Mouse (Mus musculus): Measurements from ENCODE around the gene Ube2j1. TPM values are rescaled to one million over a fixed set of nuclear protein-coding genes. Genes with fewer than 3 reads are reported as not detected.
A peak's percentile ranks its signal among the peaks of the same experiment; 100 is the strongest.

Gene Ube2j1
- total RNA-seq, 1 experiment from 2014 or later, result 74.0 TPM

DNA sequence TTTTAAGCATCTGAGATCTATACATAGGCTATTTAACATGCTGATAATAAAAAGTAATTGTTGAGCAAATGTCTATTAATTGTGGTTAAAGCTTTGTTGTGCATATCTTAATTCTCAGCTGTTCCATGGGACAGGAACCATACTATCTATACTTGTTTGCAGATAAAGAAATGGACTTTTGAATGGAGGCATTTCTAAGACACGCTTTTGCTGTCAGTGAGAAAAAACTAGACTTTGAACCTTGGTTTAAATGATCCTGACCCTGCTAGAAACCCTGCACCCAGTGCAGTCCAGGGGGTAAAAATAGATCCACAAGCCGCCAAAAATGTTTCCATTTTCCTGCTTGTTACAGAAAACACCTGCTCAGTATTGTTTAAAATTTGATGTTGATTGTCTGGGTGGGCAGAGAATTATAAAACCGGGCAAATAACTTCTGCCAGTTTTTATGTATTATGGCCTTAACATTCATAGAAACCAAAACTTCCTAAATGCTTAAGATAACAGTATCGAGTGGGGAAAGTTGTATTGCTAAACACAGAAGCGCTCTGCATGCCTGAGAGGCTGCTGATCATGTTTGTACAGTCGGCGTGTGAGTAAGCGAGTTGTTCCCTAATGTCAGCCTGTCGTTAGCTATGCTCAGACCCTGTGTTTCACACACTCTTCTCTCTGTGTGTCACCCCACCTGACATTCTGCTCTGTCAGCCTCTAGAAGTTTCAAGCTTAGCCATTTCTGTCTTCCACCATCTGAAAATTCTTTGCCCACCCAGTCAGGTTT is 23.6 kb upstream of the Ube2j1 start:
- no peak for ATAC-seq (replicated peaks; ENCODE audit: insufficient number of reproducible peaks, low FRiP score, low TSS enrichment, poor library complexity, severe bottlenecking)

DNA sequence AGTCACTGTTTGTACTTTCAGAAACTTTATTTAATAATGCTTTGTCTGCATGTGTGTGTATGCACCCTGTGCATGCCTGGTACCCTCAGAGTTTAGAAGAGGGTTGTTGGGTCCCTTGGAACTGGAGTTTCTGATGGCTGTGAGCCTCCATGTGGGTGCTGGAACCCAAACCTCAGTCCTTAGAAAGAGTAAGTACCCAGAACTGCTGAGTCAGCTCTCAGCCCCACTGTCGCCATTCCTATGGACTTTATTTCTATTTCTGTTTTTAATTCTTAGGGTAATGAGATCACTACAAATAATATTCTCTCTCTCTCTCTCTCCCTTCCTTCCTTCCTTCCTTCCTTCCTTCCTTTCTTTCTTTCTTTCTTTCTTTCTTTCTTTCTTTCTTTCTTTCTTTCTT is 21.1 kb upstream of the Ube2j1 start:
- no peak for ATAC-seq (replicated peaks; ENCODE audit: insufficient number of reproducible peaks, low FRiP score, low TSS enrichment, poor library complexity, severe bottlenecking)

DNA sequence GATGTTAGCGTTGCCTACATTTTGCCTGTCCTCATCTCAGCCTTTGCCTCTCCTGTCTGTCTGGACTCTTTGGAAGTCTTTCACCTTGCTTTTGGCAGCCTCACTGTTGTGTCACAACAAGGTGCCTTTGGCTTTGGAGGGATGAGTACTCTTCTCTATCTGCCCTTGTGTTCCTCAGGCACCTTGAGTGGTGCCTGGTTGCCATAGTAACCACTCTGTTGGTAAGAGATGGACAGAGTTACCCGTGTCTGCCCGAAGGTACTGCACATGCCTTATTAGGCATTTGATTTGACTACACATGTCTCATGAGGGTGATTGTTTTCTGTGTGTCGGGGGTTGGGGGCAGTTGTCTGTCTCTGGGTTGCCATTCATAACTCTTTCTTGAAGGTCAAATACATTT is 18.7 kb upstream of the Ube2j1 start:
- ATAC-seq (replicated peaks; ENCODE audit: insufficient number of reproducible peaks, low FRiP score, low TSS enrichment, poor library complexity, severe bottlenecking), result no peak

DNA sequence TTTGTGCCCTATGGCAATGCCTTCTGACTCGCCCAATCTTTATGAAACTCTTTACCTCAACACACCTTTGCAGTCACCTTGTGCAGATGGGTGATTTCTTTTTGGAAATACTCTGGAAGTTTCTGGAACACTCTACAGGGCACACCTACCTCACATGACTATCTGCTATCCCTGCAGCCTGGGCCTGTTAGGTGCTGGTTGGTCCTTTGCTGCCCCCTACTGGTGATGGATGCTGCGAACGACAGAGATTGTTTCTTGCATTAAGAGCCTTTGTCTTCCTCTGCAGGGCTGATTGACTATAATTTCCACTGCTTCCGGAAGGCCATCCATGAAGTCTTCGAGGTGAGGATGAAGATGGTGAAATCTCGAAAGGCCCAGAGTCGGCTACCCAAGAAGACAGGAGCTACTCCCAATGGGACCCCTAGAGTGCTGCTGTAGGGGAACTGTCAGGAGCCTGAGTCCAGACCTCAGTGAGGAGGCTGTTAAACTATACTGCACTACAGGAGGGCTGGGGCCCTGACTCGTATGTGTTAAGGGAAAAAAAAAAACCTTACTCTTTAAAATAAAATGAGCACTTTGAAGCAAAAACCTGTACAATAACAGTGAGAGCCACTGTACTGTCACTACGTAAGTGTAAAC is 12.7 kb upstream of the Ube2j1 start:
- peak; percentile 87 for ATAC-seq (replicated peaks; ENCODE audit: insufficient number of reproducible peaks, low FRiP score, low TSS enrichment, poor library complexity, severe bottlenecking)

DNA sequence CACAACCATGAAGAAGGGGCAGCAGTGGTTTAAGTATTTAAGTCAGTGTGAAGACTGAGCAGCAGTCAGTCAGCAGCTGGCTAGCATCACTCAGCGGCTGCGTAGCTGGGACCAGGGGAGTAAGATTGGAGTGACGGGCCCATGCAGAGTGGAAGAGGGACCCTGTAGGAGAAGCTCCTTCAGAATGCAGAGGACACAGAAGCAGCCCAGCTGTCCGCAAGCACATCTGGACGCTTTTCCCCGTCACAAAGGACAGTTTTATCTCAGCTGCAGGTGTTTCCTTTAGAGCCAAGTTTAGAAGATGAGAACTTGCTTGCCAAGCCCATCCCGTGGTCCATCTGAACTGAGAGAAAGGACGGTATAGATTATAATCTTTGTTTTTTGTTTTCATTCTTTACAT is 6.8 kb upstream of the Ube2j1 start:
- ATAC-seq (replicated peaks; ENCODE audit: insufficient number of reproducible peaks, low FRiP score, low TSS enrichment, poor library complexity, severe bottlenecking), result no peak

DNA sequence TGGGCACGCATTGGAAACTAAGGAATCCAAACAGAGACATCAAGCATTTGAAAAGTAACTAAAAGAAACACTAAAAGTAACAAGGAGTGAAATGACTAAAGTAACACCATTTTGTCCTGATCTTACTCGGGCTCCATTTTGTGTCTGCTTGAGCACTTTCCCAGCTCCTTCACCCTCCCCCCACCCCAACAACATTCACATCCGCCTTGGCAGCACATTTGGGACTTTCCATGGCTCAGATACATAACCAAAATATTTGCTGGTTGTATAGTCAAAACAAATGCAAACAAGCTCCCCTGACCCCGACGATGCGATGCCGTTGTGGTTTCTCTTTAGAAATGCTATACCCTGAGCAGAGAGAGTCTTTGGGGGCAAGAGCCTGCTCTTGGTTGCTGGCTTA is 2.1 kb upstream of the Ube2j1 start:
- no peak for ATAC-seq (replicated peaks; ENCODE audit: insufficient number of reproducible peaks, low FRiP score, low TSS enrichment, poor library complexity, severe bottlenecking)

DNA sequence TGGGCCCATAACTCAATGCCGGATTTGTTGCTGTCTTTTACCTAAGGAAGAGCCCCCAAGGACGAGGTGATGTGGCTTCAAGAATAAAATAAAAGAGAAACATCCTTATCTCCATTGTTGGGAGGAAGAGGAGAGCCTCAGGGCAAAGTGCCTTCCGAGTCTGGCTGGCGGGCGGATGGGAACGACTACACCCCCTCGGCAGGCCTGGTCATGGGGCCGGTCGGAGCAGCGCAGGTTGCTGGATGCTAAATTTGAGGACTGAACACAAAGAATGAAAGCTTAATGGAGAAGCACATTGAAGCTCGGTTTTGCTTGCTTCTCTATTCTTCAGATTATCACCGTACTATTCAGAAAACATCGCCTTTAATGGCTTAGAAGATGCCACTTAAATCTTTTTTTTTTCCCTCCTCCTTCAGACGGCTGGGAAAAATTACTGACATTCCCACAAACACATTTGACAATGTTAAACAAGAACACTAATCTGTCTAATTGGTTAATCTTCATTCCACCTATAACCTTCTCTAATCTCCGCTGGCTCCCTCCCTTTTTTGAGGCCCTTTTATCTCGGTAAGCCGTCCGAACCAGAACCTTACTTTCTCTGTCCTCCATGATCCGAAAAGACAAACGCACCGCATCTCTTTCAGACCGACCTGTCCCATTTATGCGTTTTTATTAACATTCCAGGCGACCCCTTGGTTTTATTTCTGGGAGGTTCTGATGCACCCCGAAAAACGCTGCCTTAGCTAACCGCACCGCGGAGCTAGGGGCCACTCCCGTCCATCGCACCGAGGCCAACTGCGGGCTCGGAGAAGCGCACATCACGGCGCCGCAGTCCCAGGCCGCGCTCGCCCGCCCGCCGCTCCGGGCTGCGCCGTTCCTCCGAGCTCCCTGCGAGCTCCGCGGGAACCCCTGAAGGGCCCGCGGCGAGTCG is 687 bp upstream of the Ube2j1 start:
- 0 out of 2 replicates have a peak, but pooled peaks have one; percentile 16 for ATAC-seq (replicated peaks; ENCODE audit: insufficient number of reproducible peaks, low FRiP score, low TSS enrichment, poor library complexity, severe bottlenecking)

DNA sequence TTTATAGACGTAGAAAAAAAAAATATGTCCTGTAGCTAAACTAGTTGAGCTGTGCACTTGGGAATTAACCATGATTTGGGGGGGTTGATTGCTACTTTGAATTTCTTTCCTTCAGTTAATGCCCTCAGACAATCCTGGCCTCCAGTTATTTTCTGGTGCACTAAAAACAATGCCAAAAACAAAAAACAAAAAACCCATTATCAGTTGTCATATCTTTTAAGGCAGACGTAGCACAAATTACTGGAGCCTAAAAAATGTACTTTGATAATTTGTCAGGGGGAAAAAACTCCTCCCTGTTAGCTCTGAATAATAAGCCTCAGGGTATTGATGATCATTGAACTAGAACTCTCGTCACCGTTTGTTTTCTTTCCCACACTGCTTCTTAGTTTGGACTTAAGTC is 829 bp downstream of the Ube2j1 start:
- no peak for ATAC-seq (replicated peaks; ENCODE audit: insufficient number of reproducible peaks, low FRiP score, low TSS enrichment, poor library complexity, severe bottlenecking)

DNA sequence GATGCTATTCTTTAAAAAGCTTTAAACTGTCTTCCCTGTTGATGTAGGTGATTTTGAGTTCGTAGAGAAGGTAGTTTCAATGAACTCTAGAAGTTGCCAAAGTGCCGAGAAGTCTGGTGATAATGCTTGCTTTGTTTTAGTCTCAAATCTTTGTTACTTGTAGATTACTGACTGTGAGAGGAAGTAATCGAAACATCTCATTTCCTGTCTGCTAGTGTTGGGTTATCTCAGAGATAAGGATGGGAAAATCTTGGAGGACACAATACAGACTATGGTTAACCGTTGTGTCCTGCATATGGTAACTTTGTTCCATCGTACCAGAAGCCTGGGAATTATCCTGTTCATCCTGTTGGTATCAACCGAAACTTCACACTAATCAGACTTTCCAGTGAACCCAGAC is 2.3 kb downstream of the Ube2j1 start:
- ATAC-seq (replicated peaks; ENCODE audit: insufficient number of reproducible peaks, low FRiP score, low TSS enrichment, poor library complexity, severe bottlenecking), result no peak

DNA sequence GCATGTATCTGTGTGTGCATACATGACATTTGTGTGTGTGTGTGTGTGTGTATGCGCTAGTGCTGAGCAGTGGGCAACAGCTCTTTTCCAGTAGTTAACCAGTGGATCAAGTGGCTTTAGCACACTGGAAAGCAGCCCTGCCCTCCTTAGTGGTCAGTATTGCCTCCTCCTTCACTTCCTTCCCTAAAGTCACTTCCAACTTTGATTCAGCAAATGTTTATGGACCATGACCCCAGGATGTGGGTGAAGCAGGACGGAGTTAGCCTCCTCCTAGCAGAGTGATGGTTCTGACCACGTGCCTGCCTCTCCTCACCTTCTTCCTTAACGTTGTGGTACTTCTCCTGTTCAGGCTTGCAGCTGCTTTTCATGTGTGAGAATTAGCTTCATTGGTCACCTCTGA is 8.6 kb downstream of the Ube2j1 start:
- no peak for ATAC-seq (replicated peaks; ENCODE audit: insufficient number of reproducible peaks, low FRiP score, low TSS enrichment, poor library complexity, severe bottlenecking)

DNA sequence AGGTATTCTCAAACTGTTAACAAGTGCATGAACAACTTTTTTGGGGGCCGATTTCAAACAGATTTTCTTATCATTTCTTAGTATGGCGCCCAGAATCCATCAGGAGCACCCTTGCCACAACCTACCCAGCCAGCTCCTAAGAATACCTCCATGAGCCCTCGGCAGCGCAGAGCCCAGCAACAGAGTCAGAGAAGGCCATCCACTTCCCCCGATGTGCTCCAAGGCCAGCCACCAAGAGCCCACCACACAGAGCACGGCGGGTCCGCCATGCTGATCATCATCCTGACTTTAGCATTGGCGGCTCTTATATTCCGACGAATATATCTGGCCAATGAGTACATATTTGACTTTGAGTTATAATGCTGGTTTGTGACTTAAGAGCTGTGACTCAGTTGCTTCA is 18.4 kb downstream of the Ube2j1 start:
- ATAC-seq (replicated peaks; ENCODE audit: insufficient number of reproducible peaks, low FRiP score, low TSS enrichment, poor library complexity, severe bottlenecking), result no peak

DNA sequence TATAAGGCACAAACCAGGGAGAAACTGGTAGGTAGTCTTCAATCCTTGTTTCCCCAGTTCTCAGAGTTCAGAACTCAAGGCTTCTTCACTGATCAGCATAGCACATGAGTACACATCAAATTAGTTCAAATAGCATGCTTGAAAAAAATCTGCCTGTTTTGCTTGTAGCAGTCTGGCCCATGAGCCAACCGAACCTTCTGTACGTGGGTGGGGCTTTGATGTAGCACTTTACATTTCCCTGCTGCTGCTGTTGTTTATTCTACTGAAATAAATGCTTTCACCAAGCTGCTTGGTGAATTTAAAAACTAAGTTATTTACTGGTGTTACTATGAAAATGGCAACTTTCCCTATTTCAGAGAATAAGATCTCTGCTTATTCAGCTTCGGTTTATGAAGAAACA is 20.8 kb downstream of the Ube2j1 start:
- ATAC-seq (replicated peaks; ENCODE audit: insufficient number of reproducible peaks, low FRiP score, low TSS enrichment, poor library complexity, severe bottlenecking), result no peak

DNA sequence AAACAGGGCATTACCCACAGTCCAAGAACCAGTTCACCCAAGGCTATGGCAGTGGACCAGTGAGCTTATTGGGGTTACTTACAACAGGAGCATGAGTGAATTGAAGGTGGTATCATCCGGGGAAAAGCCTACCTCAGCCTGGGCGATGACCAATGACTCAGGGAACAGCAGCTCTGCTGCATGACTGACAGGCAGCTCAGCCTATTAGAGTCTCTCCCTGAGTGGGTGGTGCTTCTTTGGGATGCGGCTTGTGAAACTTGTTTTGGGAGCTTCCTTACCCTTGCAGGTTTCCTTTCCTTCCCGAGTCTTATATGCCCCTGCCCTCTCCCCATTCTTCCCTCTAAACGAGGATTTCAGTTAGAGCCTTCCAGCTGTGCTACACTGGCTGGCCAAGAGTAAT is 21.4 kb downstream of the Ube2j1 start:
- no peak for ATAC-seq (replicated peaks; ENCODE audit: insufficient number of reproducible peaks, low FRiP score, low TSS enrichment, poor library complexity, severe bottlenecking)

DNA sequence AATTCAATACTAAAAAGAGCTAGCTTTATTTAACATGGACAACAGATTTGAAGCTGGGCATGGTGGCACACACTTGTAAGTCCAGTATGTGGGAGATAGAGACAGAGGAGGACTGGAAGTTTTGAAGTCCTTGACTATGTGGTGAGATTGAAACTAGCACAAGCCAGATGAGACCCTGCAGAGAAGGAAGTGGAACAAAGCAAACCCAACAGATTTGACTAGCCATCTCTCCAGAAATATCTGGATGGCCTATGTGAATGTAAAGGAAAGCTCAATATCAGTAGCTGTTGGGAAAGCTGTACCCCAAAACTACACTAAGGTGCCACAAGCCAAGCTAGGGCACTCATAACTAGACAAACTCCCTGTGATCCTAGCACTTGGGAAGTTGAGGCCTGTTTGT is 23.2 kb downstream of the Ube2j1 start:
- ATAC-seq (replicated peaks; ENCODE audit: insufficient number of reproducible peaks, low FRiP score, low TSS enrichment, poor library complexity, severe bottlenecking), result no peak

DNA sequence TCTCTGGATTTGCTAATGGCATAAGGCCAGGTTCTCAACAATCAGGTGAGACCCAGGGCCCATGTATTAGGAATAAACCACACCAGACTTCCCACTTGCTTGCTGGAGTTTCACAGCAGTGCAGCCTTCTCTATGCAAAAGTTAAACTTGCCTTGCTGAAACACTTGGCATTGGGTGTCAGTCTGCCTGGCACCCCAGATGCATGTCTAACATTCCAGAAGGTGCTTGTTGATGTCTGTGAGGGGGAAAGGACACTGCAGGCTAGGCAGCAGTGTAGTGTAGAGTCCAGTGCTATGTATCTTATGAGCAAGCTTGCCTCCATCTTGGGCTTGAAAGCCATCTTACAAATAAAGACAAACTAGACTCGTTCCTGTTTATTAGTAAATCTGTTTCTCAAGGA is 25.1 kb downstream of the Ube2j1 start:
- ATAC-seq (replicated peaks; ENCODE audit: insufficient number of reproducible peaks, low FRiP score, low TSS enrichment, poor library complexity, severe bottlenecking), result no peak

DNA sequence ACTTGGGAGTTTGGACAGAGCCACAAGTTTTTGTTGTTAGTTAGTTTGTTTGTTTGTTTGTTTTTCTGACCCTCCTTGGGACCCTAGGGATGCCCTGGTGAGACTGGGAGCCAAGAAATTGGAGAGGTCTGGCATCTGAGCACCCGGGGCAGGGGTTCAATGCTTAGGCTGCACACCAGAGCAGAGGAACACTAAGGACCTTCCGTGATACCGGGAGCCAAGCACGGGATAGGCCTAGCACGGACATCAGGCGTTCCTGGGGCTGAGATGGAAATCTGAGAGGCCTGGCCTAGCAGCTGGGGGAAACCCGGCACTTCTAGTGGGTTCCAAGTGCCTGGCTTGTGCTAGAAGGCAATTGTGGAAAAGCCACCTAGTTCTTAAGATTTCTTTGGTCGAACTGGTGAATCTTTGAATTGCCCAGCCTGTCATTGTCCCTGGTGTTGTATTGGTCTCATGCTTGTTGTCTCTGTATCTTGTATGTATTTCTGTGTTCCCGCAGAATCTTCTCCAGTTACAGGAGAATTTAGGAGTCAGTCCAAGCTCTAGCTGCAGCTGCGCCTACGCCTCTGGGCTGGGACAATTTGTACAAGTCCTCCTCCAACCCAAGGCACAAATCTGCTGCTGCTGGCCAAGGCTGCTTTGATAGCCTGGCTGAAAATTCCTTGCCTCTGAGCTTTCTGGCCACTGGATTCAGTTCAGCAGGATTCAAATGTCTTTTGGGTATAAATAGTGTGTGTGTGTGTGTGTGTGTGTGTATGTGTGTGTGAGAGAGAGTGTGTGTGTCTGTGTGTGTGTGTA is 26.9 kb downstream of the Ube2j1 start:
- ATAC-seq (replicated peaks; ENCODE audit: insufficient number of reproducible peaks, low FRiP score, low TSS enrichment, poor library complexity, severe bottlenecking), result no peak

DNA sequence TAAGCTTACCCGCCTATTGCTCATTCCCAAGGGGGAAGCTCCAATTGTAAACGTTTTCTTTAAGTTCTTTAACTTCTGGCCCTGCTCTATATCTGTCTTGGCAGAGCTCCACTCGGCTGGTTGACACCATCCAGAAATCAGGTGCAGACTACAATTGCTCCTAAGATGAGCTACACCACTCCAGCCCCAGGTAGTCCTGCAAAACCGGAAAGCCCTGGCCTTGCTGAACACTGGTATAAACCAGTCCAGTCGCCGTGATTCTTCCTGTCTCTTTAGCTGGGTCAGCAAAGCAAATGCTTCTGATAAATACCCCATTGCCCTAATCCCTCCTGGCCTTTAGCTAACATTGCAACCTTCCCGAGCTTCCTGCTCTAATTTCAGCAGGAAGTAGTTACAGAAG is 29.9 kb downstream of the Ube2j1 start:
- no peak for ATAC-seq (replicated peaks; ENCODE audit: insufficient number of reproducible peaks, low FRiP score, low TSS enrichment, poor library complexity, severe bottlenecking)

DNA sequence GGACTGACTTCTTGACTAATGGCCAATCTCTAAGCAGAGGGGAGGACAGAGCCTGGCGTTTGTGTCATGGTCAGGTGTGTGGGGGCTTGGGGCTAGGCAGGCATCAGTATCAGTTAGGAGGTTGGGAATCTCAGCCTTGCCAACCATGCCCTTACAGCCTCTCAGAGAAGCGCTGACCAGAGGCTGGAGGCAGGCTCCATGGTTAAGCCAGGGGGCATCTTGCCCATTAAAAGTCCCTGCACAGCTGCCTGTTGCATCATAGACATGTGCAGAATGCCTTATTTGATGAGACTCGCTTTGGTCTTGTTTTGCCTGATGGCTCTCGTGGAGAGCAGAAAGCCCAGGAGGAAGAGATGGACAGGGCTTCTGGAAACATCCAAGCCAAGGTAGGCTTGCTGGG is 31.8 kb downstream of the Ube2j1 start, which contains the start of gene Gabrr2:
TSS of gene Gabrr2 (plus strand) at position 19 of the 400 bp plus-strand sequence.
- ATAC-seq (replicated peaks; ENCODE audit: insufficient number of reproducible peaks, low FRiP score, low TSS enrichment, poor library complexity, severe bottlenecking), result no peak

DNA sequence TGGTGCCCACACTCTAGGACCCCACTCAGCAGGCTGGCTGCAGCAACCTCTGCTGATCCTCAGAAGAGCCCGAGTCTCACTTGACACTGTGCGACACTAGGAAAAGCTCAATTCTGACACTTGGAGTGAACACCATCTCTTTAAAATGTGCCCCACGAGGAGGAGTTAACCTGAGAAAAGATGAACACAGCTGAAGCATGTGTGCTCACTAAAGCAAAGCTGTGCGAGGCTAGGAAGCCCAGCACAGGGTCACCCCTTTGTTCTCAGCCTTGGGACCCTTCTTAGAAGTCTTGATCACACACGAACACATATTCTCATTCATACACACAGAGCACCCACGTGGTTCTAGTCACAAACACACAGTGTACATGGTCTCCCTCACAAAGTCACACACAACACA is 33.8 kb downstream of the Ube2j1 start:
- ATAC-seq (replicated peaks; ENCODE audit: insufficient number of reproducible peaks, low FRiP score, low TSS enrichment, poor library complexity, severe bottlenecking), result no peak
